Mouse (Mus musculus) cerebellum, postnatal 4 days (tissue): Measurements from ENCODE around the gene Spsb2.
"Not testable (repeated sequence)": the region's sequence is repeated elsewhere in the genome, so short reads cannot be mapped to it uniquely, and the experiment has no call there.

Source experiments
- DNase-seq, 2 experiments: peaks; one replicate each; pipeline ENCODE4 v3.0.0; 2022; ENCODE audit warnings: low spot score in 2 of 2, mixed read lengths in 1 of 2

Gene Spsb2

DNA sequence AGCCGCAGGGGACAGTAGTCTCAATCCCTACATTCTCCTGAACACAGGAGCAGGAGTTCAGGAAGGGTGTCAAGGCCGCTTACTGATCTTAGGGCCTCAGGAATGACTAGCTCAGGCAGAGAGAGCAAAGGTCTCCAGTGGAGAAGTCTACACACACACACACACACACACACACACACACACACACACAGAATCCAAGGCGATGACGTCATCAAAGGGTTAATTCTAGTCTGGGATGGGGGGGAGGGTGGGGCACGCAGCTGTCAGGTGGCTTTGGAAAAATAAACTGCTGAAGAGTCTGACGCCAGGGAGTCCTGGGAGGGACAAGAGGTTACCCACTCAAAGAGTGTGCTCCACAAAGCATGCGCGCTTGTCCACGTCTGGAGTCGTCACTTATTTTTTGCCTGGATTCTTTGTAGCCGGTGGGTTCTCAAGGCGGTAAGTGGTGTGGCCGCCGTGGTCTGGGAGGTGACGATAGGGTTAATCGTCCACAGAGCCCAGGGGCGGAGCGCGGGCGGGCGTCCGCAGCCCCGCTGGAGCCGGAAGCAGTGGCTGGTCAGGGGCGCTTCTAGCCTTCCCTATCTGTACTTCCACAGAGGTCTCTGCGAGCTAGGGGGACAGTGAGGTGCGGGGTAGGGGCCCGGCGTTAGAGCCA lies at the start of gene Spsb2:
Gene Spsb2, plus strand, starts transcription at position 304 of the 655 bp plus-strand sequence.
- DNase-seq: peak in 1 of 2 experiments; percentile 69

DNA sequence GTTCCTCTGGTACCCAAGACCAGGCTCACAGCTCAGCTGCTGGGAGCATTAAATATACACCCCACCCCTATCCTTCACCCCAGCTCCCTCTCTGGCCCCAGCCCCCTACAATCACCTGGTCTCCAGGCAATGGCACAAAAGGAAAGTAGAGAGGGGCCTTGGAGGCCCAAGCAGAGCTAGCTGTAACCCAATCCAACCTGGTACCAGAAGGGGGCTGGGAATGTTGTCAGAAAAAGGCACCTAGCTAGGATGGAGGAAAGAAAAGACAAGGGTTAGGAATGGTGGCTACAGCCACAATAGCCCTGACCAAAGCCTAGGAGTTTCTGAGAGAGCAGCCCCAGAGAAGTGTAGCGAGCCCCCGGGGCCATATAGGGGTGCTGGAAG lies 49.6 kb upstream of the Spsb2 start:
- no peak for DNase-seq

DNA sequence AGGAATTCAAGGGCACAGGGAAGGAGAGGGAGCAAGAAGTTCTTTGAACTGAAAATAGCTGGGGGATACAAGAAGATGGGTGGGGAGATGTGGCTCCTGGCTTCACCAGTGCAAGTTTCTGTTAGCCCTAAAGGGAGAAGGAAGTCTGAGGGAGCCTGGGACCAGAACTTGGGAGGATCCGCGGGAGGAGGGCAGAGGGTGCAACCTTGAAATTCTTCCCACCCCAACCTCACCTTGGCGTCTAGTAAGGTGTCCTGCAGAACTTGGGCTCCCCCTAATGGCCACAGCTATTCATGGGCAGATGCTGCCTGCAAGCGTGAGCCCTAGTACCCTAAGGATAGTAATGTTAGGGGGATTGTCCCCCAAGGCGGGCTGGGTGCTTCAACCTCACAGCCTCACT lies 49.2 kb upstream of the Spsb2 start:
- peak; percentile 60 to 77 for DNase-seq

DNA sequence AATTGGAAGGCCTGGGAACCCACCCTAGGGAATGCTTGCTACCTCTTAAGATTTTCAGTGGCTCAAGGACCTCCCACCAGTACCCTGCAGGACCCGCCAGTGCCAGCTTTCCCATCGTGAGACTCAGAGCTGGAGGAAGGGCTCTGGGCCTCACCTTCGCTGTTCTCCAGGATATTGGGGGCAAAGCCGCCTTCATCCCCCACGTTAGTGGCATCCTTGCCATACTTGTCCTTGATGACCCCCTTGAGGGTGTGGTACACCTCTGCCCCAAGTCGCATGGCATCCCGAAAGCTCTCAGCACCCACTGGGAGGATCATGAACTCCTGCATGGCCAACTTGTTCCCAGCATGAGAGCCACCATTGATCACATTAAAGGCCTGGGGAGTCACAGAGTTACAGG lies 42.5 kb upstream of the Spsb2 start:
- DNase-seq: no peak

DNA sequence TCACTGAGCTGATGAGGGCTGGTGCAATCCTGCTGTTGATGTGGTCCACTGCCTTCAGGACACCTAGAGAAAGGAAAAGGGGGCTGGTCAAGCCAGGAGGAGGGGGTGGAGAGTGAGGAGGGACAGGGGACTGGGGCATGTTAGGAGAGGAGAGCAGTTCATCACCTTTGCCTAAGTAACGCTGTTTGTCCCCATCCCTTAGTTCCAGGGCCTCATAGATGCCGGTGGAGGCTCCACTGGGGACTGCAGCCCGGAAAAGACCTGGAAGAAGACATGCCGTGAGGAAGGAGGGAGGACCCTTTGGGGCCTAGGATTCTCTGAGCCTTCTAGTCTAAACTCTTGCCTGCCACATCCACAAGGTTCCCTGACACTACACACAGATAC lies 40.9 kb upstream of the Spsb2 start:
- no peak for DNase-seq

DNA sequence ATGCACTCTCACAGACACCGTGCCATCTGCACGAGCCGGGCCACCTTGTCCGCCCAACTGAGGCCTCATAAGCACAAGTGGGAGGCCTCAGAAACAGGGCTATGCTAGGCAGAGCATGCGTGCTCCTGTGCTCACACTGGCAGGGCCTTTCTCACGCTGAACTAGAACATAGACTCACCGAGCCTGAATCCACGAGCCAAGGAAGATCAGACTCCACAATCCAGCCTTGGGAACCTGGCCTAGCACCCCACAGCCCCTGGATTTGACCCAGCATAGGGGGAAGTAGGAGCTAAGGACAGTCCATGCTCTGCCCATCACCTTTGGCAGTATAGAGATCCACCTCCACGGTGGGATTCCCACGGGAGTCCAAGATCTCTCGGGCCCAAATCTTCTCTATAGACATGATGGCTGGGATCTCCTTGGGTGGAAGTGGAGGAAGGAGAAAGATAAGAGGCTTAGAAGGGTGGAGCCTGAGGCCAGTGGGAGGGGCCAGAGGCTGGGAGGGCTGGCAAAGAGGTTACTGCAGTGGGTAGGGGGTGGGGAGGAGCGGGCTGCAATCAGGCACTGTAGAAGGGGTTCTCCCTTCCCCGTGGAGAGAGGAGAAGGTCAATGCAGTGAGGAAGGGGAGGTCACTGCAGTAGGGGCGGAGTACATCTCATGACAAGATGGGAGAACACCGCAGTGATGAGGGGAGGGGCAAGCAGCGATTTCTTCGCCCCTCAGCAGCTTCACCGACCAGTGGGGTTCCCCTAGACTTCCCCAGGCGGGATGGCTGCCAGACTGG lies 40.3 kb upstream of the Spsb2 start:
- no peak for DNase-seq

DNA sequence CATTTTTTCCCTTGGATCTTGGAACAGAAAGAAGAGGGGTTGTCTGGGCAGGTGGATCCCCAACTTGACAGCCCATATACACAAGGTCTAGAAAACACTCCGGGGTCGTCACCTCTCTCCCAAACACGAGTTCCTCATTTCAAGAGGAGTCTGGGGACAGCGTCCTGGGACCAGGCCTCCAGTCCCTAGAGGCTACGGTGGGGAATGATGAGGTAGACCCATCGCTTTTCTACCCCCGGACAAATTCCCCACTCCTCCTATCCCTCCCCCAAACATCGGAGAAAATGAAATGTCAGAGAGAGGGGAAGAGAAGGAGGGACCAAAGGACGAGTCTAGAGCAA lies 39.8 kb upstream of the Spsb2 start:
- no peak for DNase-seq

DNA sequence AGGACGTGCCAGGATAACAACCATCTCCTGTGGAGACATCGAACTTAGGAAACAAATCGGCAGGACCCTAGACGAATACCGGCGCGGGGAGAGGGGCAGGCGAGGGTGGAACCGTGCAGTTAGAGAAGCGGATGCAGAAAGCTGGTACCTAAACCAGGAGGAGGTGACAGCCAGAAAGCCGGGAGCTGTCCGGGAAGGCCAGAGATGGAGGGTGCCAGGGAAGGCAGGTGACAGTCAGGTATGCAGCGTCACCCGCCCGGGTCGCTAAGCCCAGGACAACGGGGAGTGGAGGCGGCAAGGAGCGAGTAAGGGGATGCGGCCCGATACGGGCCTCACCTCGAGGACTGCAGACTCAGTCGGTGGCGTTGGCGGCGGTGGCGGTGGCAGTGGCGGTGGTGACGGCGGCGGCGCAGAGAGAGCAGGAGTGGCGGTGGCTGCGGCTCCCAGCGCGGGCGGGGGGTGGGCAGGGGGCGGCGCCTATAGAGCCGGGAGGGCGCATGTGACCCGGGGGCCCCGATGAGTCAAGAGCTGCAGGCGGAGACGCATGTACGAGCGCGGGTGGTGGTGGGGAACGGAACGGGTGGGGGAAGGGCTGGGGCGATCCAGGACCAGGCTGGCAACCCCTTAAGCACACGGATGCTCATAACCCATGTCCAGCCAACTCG lies 39.2 kb upstream of the Spsb2 start, which contains the start of gene Eno2:
Gene Eno2, minus strand, starts transcription at position 573 of the 665 bp plus-strand sequence.
- peak; percentile 42 to 67 for DNase-seq

DNA sequence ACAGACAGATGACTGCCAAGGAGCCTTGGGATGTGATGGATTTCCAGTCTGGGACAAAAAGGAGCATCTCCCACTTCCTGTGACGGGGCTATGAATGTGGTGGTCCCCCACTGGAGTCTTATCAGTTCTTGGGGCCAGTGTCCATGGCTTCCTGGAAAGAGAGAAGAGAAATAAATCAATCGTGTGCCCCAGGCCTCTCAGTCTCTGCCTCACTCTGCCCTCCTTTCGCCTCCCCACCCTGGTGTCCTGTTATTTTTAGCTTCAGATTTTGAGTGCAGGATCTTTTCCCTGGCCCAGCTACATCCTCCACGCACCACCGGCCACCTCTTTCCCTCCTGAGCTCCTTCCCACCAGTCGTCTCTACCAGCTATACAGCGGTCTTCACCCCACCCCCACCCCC lies 38.4 kb upstream of the Spsb2 start:
- DNase-seq: no peak

DNA sequence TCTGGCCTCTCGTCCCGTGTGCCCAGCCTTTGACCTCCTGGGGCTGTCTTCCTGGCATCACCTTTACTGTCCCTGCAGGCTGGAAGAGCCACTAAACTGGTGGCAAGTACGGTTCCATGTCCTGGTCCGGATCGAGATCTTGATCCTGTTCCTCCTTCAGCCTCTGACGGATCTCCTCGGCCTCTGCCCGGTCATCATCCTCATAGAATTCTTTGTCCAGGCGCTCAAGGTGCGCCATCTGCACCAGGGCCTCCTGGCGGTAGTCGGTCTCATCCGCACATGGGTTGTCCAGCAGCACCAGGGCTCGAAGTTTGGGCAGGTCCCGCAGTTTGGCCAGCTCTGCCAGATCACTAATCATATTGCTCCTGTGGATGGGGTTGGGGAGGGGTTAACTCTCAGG lies 38.0 kb upstream of the Spsb2 start:
- no peak for DNase-seq

DNA sequence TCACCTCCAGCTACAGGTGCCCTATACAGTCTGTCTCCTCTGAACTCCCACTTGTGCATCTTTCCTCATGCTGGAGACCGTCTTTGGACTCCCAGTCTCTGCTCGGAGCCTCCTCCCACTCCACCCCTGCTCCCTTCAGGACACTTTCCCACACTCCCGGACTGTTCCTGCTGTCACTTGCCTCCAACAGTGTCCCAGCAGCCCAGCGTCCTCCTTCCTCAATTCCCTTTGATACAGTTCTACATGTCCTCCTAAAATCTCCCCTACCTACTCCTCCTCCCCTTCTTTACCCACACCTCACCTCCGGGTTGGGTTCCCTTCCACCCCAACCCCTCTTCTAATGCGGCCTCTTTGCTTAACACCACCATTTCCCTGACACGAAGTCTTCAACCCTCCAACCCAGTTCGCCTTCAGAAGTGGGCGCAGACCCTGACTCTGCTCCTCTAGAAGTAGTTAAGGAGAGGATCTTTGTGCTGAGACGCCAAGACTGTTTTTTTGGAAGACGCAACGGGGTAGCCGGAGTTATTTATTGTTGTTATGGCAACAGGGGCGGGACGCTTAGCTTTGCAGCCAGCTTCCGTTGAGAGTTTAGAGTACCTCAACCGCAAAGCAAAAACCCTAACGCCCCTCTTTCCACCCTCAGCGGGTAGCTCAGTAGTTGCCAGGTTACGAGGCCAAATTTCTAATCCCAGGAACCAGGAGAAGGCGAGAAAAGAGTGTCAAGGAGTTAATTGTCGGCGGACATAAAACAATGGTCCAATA lies 29.1 kb upstream of the Spsb2 start, which contains the start of gene Lrrc23:
Gene Lrrc23, minus strand, starts transcription at position 506 of the 762 bp plus-strand sequence.
- DNase-seq: peak in 1 of 2 experiments; percentile 40

DNA sequence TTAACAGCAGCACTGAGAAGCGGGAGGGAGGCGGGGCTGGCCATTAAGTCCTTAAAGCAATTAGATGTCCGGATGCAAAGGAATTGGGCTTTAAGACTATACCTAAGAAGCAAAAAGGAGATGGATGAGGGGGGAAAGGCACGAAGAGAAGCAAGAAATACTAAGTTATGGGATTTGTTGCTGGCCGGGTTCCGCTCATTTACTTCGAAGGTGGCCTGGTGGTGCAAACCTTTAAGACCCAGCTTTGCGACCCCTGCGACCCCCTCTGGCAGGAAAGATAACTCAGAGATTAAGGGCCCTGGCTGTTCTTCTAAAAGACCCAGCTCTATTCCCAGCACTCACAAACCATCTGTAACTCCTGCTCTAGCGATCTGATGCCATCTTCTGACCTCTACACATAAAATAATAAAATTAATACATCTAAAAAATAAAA lies 28.5 kb upstream of the Spsb2 start:
- no peak for DNase-seq

DNA sequence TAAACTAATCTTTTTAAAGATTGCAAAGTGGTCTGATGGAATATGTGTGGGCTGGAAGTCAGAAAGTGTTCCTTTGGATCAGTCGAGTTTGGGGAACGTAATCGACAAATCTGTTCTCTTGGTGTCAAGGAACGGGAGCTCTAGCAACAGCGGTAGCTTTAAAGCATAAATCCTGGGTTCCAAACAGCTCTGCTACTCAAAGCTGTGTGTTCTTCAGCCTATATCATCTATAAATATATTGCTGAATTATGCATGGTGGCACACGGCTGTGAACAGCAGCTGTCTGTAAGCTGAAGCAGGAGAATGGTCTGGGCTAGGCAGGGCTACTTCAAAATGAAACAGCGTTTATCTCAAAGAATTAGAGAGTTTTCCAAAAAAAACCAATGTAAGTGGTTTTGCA lies 27.5 kb upstream of the Spsb2 start:
- no peak for DNase-seq

DNA sequence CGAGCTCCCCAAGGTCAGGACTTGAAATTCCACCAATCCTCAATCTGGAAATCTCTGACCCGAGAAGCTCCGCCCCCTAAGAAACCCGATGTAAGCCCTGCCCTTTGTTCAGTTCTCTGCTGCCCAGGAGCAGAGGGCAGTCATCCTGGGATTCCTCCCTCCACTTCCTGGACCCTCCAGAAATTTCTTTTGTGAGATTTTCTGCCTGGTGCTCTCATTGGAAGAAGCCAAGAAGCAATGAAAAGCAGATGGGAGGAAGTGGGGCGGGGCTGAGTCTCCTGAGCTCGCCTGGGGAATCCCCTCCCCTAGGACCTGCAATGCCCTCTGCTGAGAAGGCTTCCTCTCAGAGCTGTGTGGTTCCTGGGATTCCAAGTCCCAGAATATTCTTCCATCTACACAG lies 26.0 kb upstream of the Spsb2 start:
- no peak for DNase-seq

DNA sequence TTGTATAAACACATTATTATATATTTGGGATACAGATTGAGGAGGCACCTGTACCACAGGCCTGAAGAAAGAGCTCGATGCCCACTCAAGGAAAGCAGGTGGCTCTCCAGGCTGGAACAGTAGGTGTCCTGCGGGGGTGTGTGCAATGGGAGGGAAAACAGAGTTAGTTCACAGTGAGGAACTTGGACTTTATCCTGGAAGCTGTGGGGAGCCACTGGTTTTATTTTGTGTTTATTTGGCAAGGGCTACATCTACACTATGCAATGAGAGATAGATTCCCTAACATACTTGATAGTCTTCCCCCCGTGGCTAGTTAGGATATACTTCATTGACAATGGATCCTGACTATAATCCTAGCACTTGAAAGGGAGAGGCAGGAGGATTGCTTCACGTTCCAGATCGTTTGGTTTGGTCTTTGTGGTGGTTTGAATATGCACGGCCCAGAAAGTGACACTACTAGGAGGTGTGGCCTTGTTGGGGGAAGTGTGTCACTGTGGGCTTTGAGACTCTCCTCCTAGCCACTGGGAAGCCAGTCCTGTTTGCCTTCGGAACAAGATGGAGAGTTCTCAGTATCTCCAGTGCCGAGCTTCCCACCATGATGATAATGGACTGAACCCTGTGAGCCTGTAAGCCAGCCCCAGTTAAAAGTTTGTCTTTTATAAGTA lies 21.6 kb upstream of the Spsb2 start:
- no peak for DNase-seq

DNA sequence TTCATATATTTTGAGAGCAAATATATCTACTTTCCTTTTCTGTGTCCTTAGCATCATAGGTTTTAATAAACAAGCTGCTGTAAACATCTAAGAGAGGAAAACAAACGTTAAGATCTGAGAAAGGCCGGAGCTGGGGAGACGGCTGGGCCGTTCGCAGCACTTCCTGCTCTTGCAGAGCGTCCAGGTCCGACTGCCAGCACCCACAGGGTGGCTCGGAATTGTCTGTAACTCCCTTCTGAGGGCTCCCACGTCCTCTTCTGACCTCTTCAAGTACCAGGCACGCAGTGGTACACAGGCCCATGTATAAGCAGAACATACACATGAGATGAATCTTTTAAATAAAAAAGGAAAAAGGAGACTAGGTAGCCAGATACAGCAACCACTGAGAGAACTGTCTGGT lies 20.7 kb upstream of the Spsb2 start:
- no peak for DNase-seq

DNA sequence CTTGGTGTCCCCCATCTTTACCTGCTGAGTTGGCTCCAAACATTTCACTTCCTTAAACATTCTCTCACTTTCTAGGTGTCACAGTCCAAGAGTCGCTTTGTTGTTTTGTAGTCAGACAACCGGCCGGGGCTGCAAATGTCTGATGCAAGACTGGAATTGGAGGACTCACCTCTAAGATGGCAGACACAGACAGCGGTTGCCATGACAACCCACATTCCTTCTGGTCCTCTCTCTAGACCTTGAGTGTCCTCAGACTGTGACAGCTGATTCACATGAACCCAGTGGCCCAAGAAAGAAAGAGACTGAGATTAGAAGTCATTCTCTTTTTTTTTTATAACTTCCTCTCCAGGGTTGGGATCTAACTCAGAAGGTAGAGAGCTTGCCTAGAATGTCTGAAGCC lies 18.9 kb upstream of the Spsb2 start:
- DNase-seq: no peak

DNA sequence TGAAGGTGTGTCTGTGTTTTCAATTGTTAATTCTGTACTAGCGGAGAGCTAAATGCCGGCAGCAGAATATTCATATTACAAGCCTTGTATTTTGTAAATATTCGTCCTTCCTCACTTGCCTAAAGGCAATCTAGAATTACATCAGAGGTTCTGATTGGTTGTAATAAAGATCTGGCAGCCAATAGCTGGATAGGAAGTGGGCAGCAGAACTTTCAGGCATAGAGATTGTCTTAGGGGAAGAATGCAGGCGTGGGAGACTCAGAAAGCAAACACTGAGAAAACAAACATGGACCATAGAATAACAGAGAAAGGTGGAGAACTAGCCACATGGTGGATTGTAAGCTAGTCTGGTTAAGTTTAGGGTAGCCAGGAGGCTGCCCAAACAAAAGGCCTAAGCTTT lies 18.3 kb upstream of the Spsb2 start:
- no peak for DNase-seq

DNA sequence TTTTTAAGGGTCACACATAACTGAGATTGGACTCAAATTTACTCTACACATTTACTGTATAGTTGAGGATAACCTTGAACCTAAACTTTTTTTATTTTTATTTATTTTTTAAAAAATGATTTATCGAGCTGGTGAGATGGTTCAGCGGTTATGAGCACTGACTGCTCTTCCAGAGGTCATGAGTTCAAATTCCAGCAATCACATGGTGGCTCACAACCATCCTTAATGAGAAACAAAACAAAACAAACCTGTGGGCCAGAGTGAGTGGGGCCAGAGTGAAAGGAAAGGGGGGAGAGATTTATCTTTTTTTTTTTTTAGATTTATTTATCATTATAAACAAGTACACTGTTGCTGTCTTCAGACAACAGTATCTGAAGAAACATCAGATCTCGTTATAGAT lies 16.6 kb upstream of the Spsb2 start:
- DNase-seq: no peak

DNA sequence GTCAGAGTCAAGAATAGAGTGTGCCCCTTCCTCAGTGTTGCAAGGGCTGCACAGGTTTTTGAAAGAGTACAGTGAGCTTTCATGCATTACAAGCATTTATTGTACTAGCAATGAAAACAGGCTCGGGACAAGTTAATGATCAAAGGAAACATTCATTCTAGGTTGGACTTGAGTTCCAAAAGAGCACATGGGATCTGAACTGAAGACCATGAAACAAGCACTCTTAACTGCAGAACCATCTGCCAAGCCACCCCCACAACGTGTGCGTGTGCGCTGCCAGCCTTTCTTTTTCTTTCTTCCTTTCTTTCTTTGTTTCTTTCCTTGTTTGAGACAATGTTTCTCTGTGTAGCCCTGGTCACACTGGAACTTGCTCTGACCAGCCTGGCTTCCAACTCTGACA lies 12.7 kb upstream of the Spsb2 start:
- DNase-seq: no peak

DNA sequence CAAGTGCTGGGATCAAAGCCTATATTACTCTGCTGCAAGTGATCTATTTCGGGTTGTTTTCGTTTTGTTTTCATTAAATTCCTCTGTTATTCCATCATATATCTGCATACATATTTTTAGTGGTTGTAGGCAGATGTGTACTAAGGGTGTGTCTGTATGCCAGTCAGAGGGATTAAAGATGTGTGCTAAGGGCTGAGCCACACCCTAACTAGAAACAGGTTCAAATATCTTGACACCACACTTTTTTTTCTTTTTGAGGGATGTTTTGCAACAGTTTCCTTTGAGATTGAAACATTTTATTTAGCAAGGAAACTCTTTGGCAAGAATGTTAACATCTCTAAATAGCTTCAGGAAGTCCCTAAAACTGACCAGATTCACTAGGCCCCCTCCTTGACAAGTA lies 12.3 kb upstream of the Spsb2 start:
- no peak for DNase-seq

DNA sequence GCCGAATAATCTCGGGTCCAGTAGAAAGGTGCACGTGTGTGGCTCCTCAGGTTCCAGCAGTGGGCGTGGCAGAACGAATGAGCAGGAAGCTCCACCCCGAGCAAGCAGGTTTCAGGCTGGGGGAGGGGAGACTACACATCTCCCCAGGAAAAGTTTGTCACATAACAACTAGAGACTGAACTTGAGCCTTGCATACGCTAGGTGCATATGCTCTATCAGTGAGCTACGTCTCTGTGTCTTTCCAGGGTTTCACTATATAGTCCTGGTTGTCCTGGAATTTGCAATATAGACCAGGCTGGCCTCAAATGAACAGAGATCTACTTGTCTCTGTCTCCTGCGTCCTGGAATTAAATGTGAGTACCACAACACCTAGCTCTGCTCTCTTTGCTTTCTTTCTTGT lies 6.1 kb upstream of the Spsb2 start:
- not testable (repeated sequence) for DNase-seq
